Mouse (Mus musculus) forebrain, embryonic 12.5 days (tissue): ENCODE measurements around the gene Phyh. TPM values are rescaled to one million over a fixed set of nuclear protein-coding genes. Genes with fewer than 3 reads are reported as not detected.

Source experiments
- ATAC-seq: fragments of 200-750 bp; cut with Nextera tagmentation; 2 replicates; pipeline ENCODE4 v1.8.0; 2017; ENCODE audit warnings: moderate TSS enrichment; ENCODE audit not compliant: low FRiP score
- H3K27ac ChIP-seq: fragments of 300-500 bp; sonication (generic); 2 replicates; pipeline ENCODE4 v1.5.1; 2016; ENCODE audit warnings: mild to moderate bottlenecking
- H3K27me3 ChIP-seq: fragments of 300-500 bp; sonication (generic); 2 replicates; pipeline ENCODE4 v1.6.1; 2016; ENCODE audit warnings: mild to moderate bottlenecking
- H3K36me3 ChIP-seq: fragments of 300-500 bp; sonication (generic); replicated peaks from 2 replicates; pipeline ENCODE4 v1.6.1; 2016; ENCODE audit warnings: mild to moderate bottlenecking
- H3K4me1 ChIP-seq: fragments of 300-500 bp; sonication (generic); 2 replicates; pipeline ENCODE4 v1.6.1; 2016
- H3K4me2 ChIP-seq: fragments of 300-500 bp; sonication (generic); 2 replicates; pipeline ENCODE4 v1.6.1; 2016; ENCODE audit warnings: mild to moderate bottlenecking, moderate library complexity
- H3K4me3 ChIP-seq: fragments of 300-500 bp; sonication (generic); replicated peaks from 2 replicates; pipeline ENCODE4 v1.5.1; 2016; ENCODE audit warnings: mild to moderate bottlenecking
- H3K9ac ChIP-seq: fragments of 300-500 bp; sonication (generic); 2 replicates; pipeline ENCODE4 v1.6.1; 2016; ENCODE audit warnings: mild to moderate bottlenecking
- H3K9me3 ChIP-seq: fragments of 300-500 bp; sonication (generic); 2 replicates; pipeline ENCODE4 v1.6.1; 2016
- WGBS: fragments of 180-500 bp; shearing (Covaris S2); methylation state at CpG from one replicate; pipeline ENCODE4 v1.1.7; 2016; 5-methylcytosine and 5-hydroxymethylcytosine counted together
- polyA plus RNA-seq: library from polyadenylated mRNA; unstranded; fragments of >200 nt; fragmentation: Nextera tagmentation; extraction: Ambion mirVana; gene quantifications from 2 replicates; pipeline ENCODE4 v1.2.1, GENCODE M21; 2016

Phyh gene
- polyA plus RNA-seq, 1 experiment from 2014 or later, result 44.0 TPM

DNA sequence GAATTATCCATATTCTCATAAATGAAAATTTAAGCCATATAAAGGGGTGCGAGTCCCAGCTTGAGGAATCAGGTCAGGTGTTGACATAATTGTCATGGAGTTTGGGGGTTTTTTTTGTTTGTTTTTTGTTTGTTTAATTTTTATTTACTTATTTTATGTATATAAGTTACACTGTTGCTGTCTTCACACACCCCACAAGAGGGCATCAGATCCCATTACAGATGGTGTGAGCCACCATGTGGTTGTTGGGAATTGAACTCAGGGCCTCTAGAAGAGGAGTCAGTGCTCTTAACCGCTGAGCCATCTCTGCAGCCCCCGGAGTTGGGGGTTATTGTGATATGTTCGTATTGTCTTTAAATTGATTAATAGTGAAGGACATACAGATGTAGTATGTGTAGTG is 21.8 kb upstream of the Phyh start:
- peaks cover 89% of the 10 kb centered on the region for H3K36me3 ChIP-seq
- WGBS, result 98% methylated on average over 4 of the region's 4 CpGs

GRCm38 (mm10) chr2:4900624-4901023 is 18.2 kb upstream of the Phyh start:
- WGBS, result 96% methylated on average over 6 of the region's 6 CpGs
- no peaks in the 10 kb centered on the region for H3K9me3 ChIP-seq
- no peak overlapping the region for H3K4me3 ChIP-seq
- ATAC-seq, result no peak
- no peaks in the 10 kb centered on the region for H3K27me3 ChIP-seq
- H3K4me1 ChIP-seq, result no peaks in the 10 kb centered on the region
- H3K27ac ChIP-seq, result no peak overlapping the region
- no peak overlapping the region for H3K9ac ChIP-seq
- H3K4me2 ChIP-seq, result no peak overlapping the region
- H3K36me3 ChIP-seq, result peaks cover 77% of the 10 kb centered on the region

More for the DNA sequence above, 21.8 kb upstream of the Phyh start:
- H3K9ac ChIP-seq, result no peak overlapping the region
- no peaks in the 10 kb centered on the region for H3K4me1 ChIP-seq
- no peak overlapping the region for H3K4me2 ChIP-seq
- ATAC-seq, result no peak
- no peak overlapping the region for H3K4me3 ChIP-seq
- H3K27me3 ChIP-seq, result no peaks in the 10 kb centered on the region
- H3K27ac ChIP-seq, result no peak overlapping the region
- no peaks in the 10 kb centered on the region for H3K9me3 ChIP-seq

DNA sequence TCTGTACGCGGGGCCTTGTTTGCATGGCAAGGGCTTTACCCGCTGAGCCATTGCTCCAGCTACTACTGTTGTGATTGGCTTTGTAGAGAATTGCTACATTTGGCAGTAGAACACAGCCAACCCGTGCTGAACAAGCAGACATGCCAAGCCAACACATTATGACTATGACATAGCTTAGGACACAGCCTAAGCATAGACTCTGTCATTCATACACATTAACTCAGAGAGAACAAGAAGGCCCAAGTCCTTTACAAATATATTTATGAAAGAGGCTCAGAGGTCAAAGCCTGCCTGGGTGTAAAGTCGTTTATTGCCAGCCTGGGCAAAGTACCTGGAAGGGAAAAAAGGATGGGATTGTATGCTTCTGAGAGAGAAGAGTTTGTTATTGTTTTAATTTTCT is 16.5 kb upstream of the Phyh start:
- WGBS, result 94% methylated on average over 5 of the region's 5 CpGs
- no peak overlapping the region for H3K27ac ChIP-seq
- H3K36me3 ChIP-seq, result peaks cover 79% of the 10 kb centered on the region
- no peak overlapping the region for H3K9ac ChIP-seq
- H3K9me3 ChIP-seq, result no peaks in the 10 kb centered on the region
- no peaks in the 10 kb centered on the region for H3K27me3 ChIP-seq
- no peak for ATAC-seq
- H3K4me3 ChIP-seq, result no peak overlapping the region
- no peak overlapping the region for H3K4me2 ChIP-seq
- H3K4me1 ChIP-seq, result no peaks in the 10 kb centered on the region

DNA sequence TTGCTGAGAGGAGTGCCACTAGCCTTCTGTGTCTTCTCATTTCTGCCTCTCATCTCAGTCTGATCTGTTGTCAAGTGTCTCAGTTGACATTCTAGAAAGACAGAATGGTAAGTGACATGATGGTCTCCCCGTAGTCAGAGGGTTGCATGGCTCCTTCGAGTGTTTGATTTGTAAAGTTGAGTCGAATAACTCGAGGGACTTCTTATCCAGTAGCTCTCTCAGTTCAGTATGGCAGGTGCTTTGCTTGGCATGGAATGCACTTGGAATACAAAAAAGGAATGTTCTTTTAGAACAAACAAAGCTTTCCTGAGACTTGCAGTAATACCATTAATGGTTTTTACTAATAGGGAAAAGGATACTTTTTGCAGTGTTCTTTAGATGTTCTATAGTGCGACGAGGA is 11.7 kb upstream of the Phyh start:
- WGBS, result 87% methylated on average over 6 of the region's 6 CpGs
- peaks cover 54% of the 10 kb centered on the region for H3K36me3 ChIP-seq
- no peak overlapping the region for H3K4me3 ChIP-seq
- no peak overlapping the region for H3K4me2 ChIP-seq
- no peaks in the 10 kb centered on the region for H3K9me3 ChIP-seq
- no peaks in the 10 kb centered on the region for H3K4me1 ChIP-seq
- no peak overlapping the region for H3K9ac ChIP-seq
- H3K27ac ChIP-seq, result no peak overlapping the region
- no peak for ATAC-seq
- H3K27me3 ChIP-seq, result no peaks in the 10 kb centered on the region

GRCm38 (mm10) chr2:4907916-4908315 is 10.9 kb upstream of the Phyh start:
- Histone ChIP-seq H3K9me3 (no peaks in the 10 kb centered on the region), H3K36me3 (peaks cover 49% of the 10 kb centered on the region), H3K4me1 (no peaks in the 10 kb centered on the region), H3K27me3 (no peaks in the 10 kb centered on the region), H3K9ac (no peak overlapping the region), H3K4me2 (no peak overlapping the region), H3K4me3 (no peak overlapping the region), H3K27ac (no peak overlapping the region)
- 93% methylated on average over 7 of the region's 7 CpGs for WGBS
- ATAC-seq, result no peak

GRCm38 (mm10) chr2:4908771-4909315 is 10.0 kb upstream of the Phyh start:
- no peak for ATAC-seq
- no peaks in the 10 kb centered on the region for H3K27me3 ChIP-seq
- 89% methylated on average over 3 of the region's 3 CpGs for WGBS

DNA sequence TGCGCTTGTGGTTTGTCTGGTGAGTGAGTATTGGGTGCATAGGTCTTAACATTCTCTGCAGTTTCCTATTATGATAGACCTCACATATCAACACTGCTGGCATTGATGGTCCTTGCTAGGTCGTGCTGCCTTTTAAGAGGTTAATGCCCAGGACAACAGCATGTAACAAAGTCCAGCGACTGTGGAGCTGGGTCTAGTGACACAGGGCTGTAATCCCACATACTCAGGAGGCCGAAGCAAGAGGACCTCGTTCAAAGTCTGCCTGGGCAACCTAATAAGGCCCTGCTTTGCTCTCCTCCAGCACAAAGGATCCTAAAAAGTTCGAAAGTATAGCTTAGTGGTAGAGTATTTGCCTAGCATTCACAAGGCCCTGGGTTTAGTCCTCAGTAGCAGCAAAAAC is 8.9 kb upstream of the Phyh start:
- peaks cover 5% of the 10 kb centered on the region; the same call in 1 of the 2 replicates for H3K4me1 ChIP-seq
- 72% methylated on average over 6 of the region's 6 CpGs for WGBS
- no peaks in the 10 kb centered on the region for H3K9me3 ChIP-seq
- no peak for ATAC-seq
- no peaks in the 10 kb centered on the region for H3K27me3 ChIP-seq
- H3K4me3 ChIP-seq, result no peak overlapping the region
- peaks cover 44% of the 10 kb centered on the region for H3K36me3 ChIP-seq
- no peak overlapping the region for H3K27ac ChIP-seq
- H3K4me2 ChIP-seq, result no peak overlapping the region
- H3K9ac ChIP-seq, result no peak overlapping the region

More at GRCm38 (mm10) chr2:4908771-4909315, 10.0 kb upstream of the Phyh start:
- H3K4me2 ChIP-seq, result no peak overlapping the region
- H3K9me3 ChIP-seq, result no peaks in the 10 kb centered on the region
- no peak overlapping the region for H3K4me3 ChIP-seq
- no peak overlapping the region for H3K27ac ChIP-seq
- H3K36me3 ChIP-seq, result peaks cover 47% of the 10 kb centered on the region
- H3K4me1 ChIP-seq, result peaks cover 3% of the 10 kb centered on the region; the same call in 1 of the 2 replicates
- H3K9ac ChIP-seq, result no peak overlapping the region

GRCm38 (mm10) chr2:4910521-4910920 is 8.3 kb upstream of the Phyh start:
- WGBS, result 91% methylated on average over 4 of the region's 4 CpGs
- H3K27me3 ChIP-seq, result no peaks in the 10 kb centered on the region
- no peaks in the 10 kb centered on the region for H3K9me3 ChIP-seq
- H3K27ac ChIP-seq, result no peak overlapping the region
- H3K36me3 ChIP-seq, result peaks cover 37% of the 10 kb centered on the region
- peaks cover 5% of the 10 kb centered on the region; the same call in 1 of the 2 replicates for H3K4me1 ChIP-seq
- no peak overlapping the region for H3K9ac ChIP-seq
- no peak for ATAC-seq
- H3K4me3 ChIP-seq, result no peak overlapping the region
- no peak overlapping the region for H3K4me2 ChIP-seq

GRCm38 (mm10) chr2:4913949-4914348 is 4.9 kb upstream of the Phyh start:
- 0 out of 2 replicates have a peak overlapping the region, but pooled peaks have one; percentile 5 for H3K27ac ChIP-seq
- 0 out of 2 replicates have a peak, but pooled peaks cover 7% of the 10 kb centered on the region for H3K36me3 ChIP-seq
- 61% methylated on average over 7 of the region's 7 CpGs for WGBS
- ATAC-seq, result no peak
- H3K4me1 ChIP-seq, result peaks cover 8% of the 10 kb centered on the region; the same call in 1 of the 2 replicates
- H3K9ac ChIP-seq, result no peak overlapping the region
- H3K4me2 ChIP-seq, result no peak overlapping the region
- no peaks in the 10 kb centered on the region for H3K9me3 ChIP-seq
- no peaks in the 10 kb centered on the region for H3K27me3 ChIP-seq
- no peak overlapping the region for H3K4me3 ChIP-seq

DNA sequence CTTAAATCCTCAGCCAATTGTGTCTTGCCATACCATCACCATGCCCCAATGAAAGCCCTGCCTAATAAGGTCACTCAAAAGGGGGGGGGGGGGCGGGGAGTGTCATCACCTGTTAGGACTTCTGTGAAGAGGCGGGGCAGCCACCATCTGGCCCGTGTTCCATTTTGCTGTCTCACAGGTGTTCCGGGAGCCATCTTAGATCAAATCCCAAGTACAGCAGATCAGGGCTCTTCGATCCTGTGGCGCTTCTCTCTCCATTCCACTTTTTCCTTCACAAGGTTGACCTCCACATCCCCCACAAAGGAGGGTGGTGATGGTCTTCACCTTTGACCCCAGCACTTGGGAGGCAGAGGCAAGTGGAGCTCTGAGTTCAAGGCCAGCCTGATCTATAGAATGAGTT is 2.8 kb upstream of the Phyh start:
- Histone ChIP-seq H3K9me3 (no peaks in the 10 kb centered on the region), H3K4me3 (no peak overlapping the region), H3K36me3 (no peaks in the 10 kb centered on the region), H3K9ac (no peak overlapping the region), H3K27ac (no peak overlapping the region), H3K4me1 (peaks cover 14% of the 10 kb centered on the region; the same call in 1 of the 2 replicates), H3K27me3 (no peaks in the 10 kb centered on the region), H3K4me2 (no peak overlapping the region)
- 75% methylated on average over 6 of the region's 6 CpGs for WGBS
- ATAC-seq, result no peak

GRCm38 (mm10) chr2:4917326-4918021 is 1.3 kb upstream of the Phyh start:
- Histone ChIP-seq H3K9ac (no peak overlapping the region), H3K36me3 (no peaks in the 10 kb centered on the region), H3K4me1 (peaks cover 14% of the 10 kb centered on the region; the same call in 1 of the 2 replicates), H3K27ac (no peak overlapping the region), H3K4me3 (no peak overlapping the region), H3K4me2 (peak overlapping the region; percentile 36), H3K27me3 (no peaks in the 10 kb centered on the region), H3K9me3 (no peaks in the 10 kb centered on the region)
- no peak for ATAC-seq
- WGBS, result 19% methylated on average over 8 of the region's 8 CpGs

DNA sequence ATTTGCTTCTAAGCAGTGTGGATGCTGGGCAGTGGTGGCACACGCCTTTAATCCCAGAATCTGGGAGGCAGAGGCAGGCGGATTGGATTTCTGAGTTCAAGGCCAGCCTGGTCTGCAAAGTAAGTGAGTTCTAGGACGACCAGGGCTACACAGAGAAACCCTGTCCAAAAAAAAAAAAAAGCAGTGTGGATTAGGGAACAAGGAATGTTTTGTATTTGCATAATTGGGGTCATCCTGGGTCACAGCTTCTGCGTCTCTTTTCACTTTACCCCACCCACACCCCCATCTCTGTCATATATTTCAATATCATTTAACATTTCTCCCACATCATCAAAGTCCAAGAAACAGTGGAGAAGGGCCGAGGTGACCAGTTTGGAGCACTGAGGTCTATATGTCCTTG is 2.2 kb downstream of the Phyh start:
- H3K9ac ChIP-seq, result no peak overlapping the region
- WGBS, result 66% methylated on average over 5 of the region's 5 CpGs
- H3K4me1 ChIP-seq, result peaks cover 9% of the 10 kb centered on the region; the same call in 1 of the 2 replicates
- no peak overlapping the region for H3K4me2 ChIP-seq
- H3K4me3 ChIP-seq, result no peak overlapping the region
- no peak overlapping the region for H3K27ac ChIP-seq
- no peak for ATAC-seq
- H3K36me3 ChIP-seq, result no peaks in the 10 kb centered on the region
- H3K27me3 ChIP-seq, result no peaks in the 10 kb centered on the region
- no peaks in the 10 kb centered on the region for H3K9me3 ChIP-seq
